Mouse (Mus musculus): Measurements from ENCODE around the gene 4930519G04Rik. TPM values are rescaled to one million over a fixed set of nuclear protein-coding genes. Genes with fewer than 3 reads are reported as not detected.

The 4930519G04Rik gene
- polyA plus RNA-seq, 1 experiment from 2014 or later, result not detected

GRCm38 (mm10) chr5:114931626-114932025 is 78.2 kb downstream of the 4930519G04Rik start:
- no peak overlapping the region for H3K4me3 ChIP-seq (ENCODE audit: low read length)
- ATAC-seq (ENCODE audit: low read depth), result no peak
- H3K4me2 ChIP-seq (ENCODE audit: low read depth, low read length), result no peak overlapping the region
- H3K27me3 ChIP-seq (ENCODE audit: control insufficient read depth, insufficient read depth, low read depth, low read length), result no peaks in the 10 kb centered on the region
- no peaks in the 10 kb centered on the region for H3K36me3 ChIP-seq (ENCODE audit: control insufficient read depth, insufficient read depth, low read length)
- no peaks in the 10 kb centered on the region for H3K4me1 ChIP-seq (replicated peaks; ENCODE audit: control insufficient read depth, insufficient read depth, low read length)
- no peak overlapping the region for H3K9ac ChIP-seq (ENCODE audit: low read length)
- WGBS, result 44% methylated on average over 5 of the region's 5 CpGs
- no peak overlapping the region for H3K27ac ChIP-seq (ENCODE audit: low read length)
- no peaks in the 10 kb centered on the region for H3K9me3 ChIP-seq (ENCODE audit: control insufficient read depth, low read length)

- no peaks in the 10 kb centered on the region for H3K36me3 ChIP-seq (ENCODE audit: control insufficient read depth, insufficient read depth, low read length)
- no peaks in the 10 kb centered on the region for H3K4me1 ChIP-seq (replicated peaks; ENCODE audit: control insufficient read depth, insufficient read depth, low read length)
- H3K27me3 ChIP-seq (ENCODE audit: control insufficient read depth, insufficient read depth, low read depth, low read length), result no peaks in the 10 kb centered on the region
- 78% methylated on average over 8 of the region's 8 CpGs for WGBS
- no peaks in the 10 kb centered on the region for H3K9me3 ChIP-seq (ENCODE audit: control insufficient read depth, low read length)
- H3K27ac ChIP-seq (ENCODE audit: low read length), result no peak overlapping the region
- no peak for ATAC-seq (ENCODE audit: low read depth)
- no peak overlapping the region for H3K4me3 ChIP-seq (ENCODE audit: low read length)
- H3K4me2 ChIP-seq (ENCODE audit: low read depth, low read length), result no peak overlapping the region
- H3K9ac ChIP-seq (ENCODE audit: low read length), result no peak overlapping the region
Observed at GRCm38 (mm10) chr5:114933206-114933605, 79.7 kb downstream of the 4930519G04Rik start.

Small RNA genes lying within 50 kb of the gene (microRNA-seq; reads per million reads assigned to microRNA genes)
- gene Mir6240, result 9.5 reads per million, percentile 23 among the genes with 10 or more reads in this experiment

Other genes starting within 250 kb of the 4930519G04Rik start
- gene Trpv4, start 195.2 kb upstream of the 4930519G04Rik start, polyA plus RNA-seq (2015; fragmentation: Nextera tagmentation; extraction: Ambion mirVana), result 2.8 and 2.9 TPM in 2 replicates
- gene Gltp, start 162.7 kb upstream of the 4930519G04Rik start, polyA plus RNA-seq (2015; fragmentation: Nextera tagmentation; extraction: Ambion mirVana), result 104 and 105 TPM in 2 replicates
- gene Tchp, start 145.9 kb upstream of the 4930519G04Rik start, polyA plus RNA-seq (2015; fragmentation: Nextera tagmentation; extraction: Ambion mirVana), result 11.5 and 14.0 TPM in 2 replicates
- 31.2 and 43.1 TPM in 2 replicates for gene Ankrd13a, start 79.0 kb upstream of the 4930519G04Rik start, polyA plus RNA-seq (2015; fragmentation: Nextera tagmentation; extraction: Ambion mirVana)
- gene Git2, start 78.1 kb upstream of the 4930519G04Rik start, polyA plus RNA-seq (2015; fragmentation: Nextera tagmentation; extraction: Ambion mirVana), result 57.4 and 59.0 TPM in 2 replicates
- 70.6 and 70.9 TPM in 2 replicates for gene 1500011B03Rik, start 30.2 kb upstream of the 4930519G04Rik start, polyA plus RNA-seq (2015; fragmentation: Nextera tagmentation; extraction: Ambion mirVana)
- 0.06 and 0.11 TPM in 2 replicates for gene Gm9936, start 5.0 kb downstream of the 4930519G04Rik start, polyA plus RNA-seq (2015; fragmentation: Nextera tagmentation; extraction: Ambion mirVana)
- 8.3 and 9.3 TPM in 2 replicates for gene Oasl2, start 43.3 kb downstream of the 4930519G04Rik start, polyA plus RNA-seq (2015; fragmentation: Nextera tagmentation; extraction: Ambion mirVana)
- 0.50 and 0.85 TPM in 2 replicates for gene Oasl1, start 69.6 kb downstream of the 4930519G04Rik start, polyA plus RNA-seq (2015; fragmentation: Nextera tagmentation; extraction: Ambion mirVana)
- 48.0 and 49.2 TPM in 2 replicates for gene 2210016L21Rik, start 88.5 kb downstream of the 4930519G04Rik start, polyA plus RNA-seq (2015; fragmentation: Nextera tagmentation; extraction: Ambion mirVana)
- 0.08 and 0.16 TPM in 2 replicates for gene Hnf1a, start 117.4 kb downstream of the 4930519G04Rik start, polyA plus RNA-seq (2015; fragmentation: Nextera tagmentation; extraction: Ambion mirVana)
- gene Sppl3, start 157.5 kb downstream of the 4930519G04Rik start, polyA plus RNA-seq (2015; fragmentation: Nextera tagmentation; extraction: Ambion mirVana), result 9.6 and 9.8 TPM in 2 replicates
- 23.2 and 25.4 TPM in 2 replicates for gene Gm10401, start 244.6 kb downstream of the 4930519G04Rik start, polyA plus RNA-seq (2015; fragmentation: Nextera tagmentation; extraction: Ambion mirVana)